Mouse (Mus musculus): Measurements from ENCODE around the gene Lama5. TPM values are rescaled to one million over a fixed set of nuclear protein-coding genes. Genes with fewer than 3 reads are reported as not detected.

Lama5 gene
- total RNA-seq, 1 experiment = 291 TPM

DNA sequence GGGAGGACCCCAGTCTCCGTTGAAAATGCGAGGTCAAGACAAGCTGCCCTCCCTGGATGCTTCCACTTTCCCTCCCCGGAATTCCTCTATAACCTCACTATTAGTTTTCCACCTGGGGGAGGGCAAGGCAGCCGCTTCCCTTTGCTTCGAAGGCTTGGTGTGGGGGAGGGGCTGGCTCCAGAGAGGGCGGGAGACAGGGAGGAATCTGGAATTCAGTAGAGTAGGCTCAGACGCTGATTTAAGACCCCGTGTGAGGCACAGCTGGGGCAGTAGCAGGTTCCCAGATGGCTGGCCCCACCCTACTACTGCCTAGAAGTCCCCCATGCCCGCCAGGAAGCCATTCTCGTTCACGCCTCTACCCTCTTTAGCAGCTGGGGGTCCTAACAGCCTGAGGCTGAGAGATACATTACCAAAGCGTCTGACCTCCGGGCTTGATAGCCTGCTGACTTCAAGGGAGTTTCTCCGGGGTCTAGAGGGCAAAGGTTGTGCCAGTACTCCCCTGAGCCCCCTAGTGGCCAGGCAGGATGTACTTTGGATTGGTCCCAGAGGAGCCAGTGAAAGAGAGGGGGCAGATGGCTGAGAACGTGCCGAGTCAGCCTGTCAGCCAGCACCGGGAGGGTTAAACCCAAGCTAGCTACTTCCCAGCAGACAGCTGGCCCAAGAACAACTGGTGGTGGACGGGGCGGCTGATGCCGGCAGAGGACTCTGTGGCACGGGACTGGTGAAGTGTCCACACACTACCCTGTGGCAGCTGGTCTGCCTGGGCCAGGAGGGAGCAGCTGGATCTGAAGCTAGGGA, 1.8 kb upstream of the Lama5 start:
- DNase-seq (ENCODE audit: low read depth, low spot score) = peak; percentile 97
- Histone ChIP-seq H3K4me1 (ENCODE audit: control insufficient read depth in 2 of 2, insufficient read depth in 2 of 2, low read length in 2 of 2, poor library complexity in 1 of 2) (peaks cover 5 to 40% of the 10 kb centered on the region in 2 experiments; a peak in 3 of 4 replicates), H3K9me3 (ENCODE audit: control insufficient read depth, insufficient read depth, low read depth, low read length) (no peaks in the 10 kb centered on the region), H3K4me3 (ENCODE audit: insufficient read depth in 1 of 2, low read depth in 1 of 2, low read length in 2 of 2, poor library complexity in 1 of 2, severe bottlenecking in 1 of 2) (peak overlapping the region; percentile 13 to 26; a peak in 3 of 4 replicates), H3K27ac (ENCODE audit: insufficient read depth, low read depth, low read length, poor library complexity, severe bottlenecking) (peak overlapping the region; percentile 52), H3K36me3 (ENCODE audit: control insufficient read depth, insufficient read depth, low read length, poor library complexity, severe bottlenecking) (peaks cover 10% of the 10 kb centered on the region; the same call in 1 of the 2 replicates), H3K9ac (ENCODE audit: insufficient read depth, low read depth, low read length, poor library complexity, severe bottlenecking) (peak overlapping the region; percentile 53; the same call in 1 of the 2 replicates)
- TF ChIP-seq ZC3H11A (IDR thresholded peaks at IDR 0.05; ENCODE audit: borderline replicate concordance, low read depth, low read length) (peak; percentile 6; the same call in 1 of the 2 replicates), MAFK (IDR thresholded peaks at IDR 0.05; ENCODE audit: insufficient read depth, low read depth, low read length) (peak; percentile 83), CHD2 (IDR thresholded peaks at IDR 0.05; ENCODE audit: low read depth, low read length) (no peak; the same call in 1 of the 2 replicates), ZNF384 (IDR thresholded peaks at IDR 0.05; ENCODE audit: low read depth, low read length) (no peak), HCFC1 (IDR thresholded peaks at IDR 0.05; ENCODE audit: borderline replicate concordance, insufficient read depth, low read length) (peak; percentile 49; the same call in 1 of the 2 replicates)
- in situ Hi-C loops (cut with MboI; ENCODE audit: low sequenced_read_pairs in 2 of 2, unreplicated experiment in 2 of 2) = no loop called here

DNA sequence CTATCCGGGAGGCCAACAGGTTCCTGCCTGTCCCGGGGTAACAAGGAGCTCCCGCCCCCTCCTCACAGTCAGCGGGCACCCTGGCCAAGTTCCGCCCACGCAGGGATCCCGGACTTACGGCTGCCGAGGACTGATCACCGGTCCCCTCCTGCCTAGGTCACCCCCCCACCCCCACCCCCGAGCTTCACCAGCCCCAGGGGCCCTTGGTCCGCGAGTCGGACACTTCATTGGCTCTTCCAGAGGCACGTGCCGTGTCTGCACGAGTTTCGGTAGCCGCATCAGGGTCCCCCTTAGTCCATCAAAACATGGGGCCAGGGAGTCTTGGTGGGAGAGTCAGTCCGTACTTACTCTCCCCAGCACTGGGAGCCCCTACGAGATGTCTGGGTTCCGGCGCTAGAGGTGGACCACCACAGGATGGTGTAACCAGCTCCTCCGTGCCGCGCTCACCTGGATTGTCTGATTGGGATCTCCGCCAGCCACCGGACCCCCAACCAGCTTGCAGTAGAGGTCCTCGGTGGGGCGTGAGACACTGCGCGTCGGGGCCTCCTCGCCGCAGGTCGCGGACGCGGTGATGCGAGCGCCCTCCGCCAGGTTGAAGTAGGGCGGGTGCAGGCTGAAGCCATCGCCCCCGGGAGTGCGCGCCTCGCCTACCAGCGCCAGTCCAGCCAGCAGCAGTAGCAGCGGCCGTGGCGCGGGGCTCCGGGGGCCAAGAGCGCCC, 456 bp downstream of the Lama5 start:
- in situ Hi-C loops (cut with MboI; ENCODE audit: low sequenced_read_pairs in 2 of 2, unreplicated experiment in 2 of 2) = no loop called here
- Histone ChIP-seq H3K27ac (ENCODE audit: insufficient read depth, low read depth, low read length, poor library complexity, severe bottlenecking) (peak overlapping the region; percentile 69), H3K4me3 (ENCODE audit: insufficient read depth in 1 of 2, low read depth in 1 of 2, low read length in 2 of 2, poor library complexity in 1 of 2, severe bottlenecking in 1 of 2) (peak overlapping the region; percentile 82 to 88), H3K4me1 (ENCODE audit: control insufficient read depth in 2 of 2, insufficient read depth in 2 of 2, low read length in 2 of 2, poor library complexity in 1 of 2) (peaks cover 11 to 52% of the 10 kb centered on the region in 2 experiments; a peak in 3 of 4 replicates), H3K9me3 (ENCODE audit: control insufficient read depth, insufficient read depth, low read depth, low read length) (no peaks in the 10 kb centered on the region), H3K36me3 (ENCODE audit: control insufficient read depth, insufficient read depth, low read length, poor library complexity, severe bottlenecking) (peaks cover 23% of the 10 kb centered on the region; the same call in 1 of the 2 replicates), H3K9ac (ENCODE audit: insufficient read depth, low read depth, low read length, poor library complexity, severe bottlenecking) (peak overlapping the region; percentile 89)
- no peak for DNase-seq (ENCODE audit: low read depth, low spot score)
- TF ChIP-seq MAFK (IDR thresholded peaks at IDR 0.05; ENCODE audit: insufficient read depth, low read depth, low read length) = no peak
- TF ChIP-seq ZC3H11A (IDR thresholded peaks at IDR 0.05; ENCODE audit: borderline replicate concordance, low read depth, low read length) = no peak
- no peak for TF ChIP-seq ZNF384 (IDR thresholded peaks at IDR 0.05; ENCODE audit: low read depth, low read length)
- TF ChIP-seq CHD2 (IDR thresholded peaks at IDR 0.05; ENCODE audit: low read depth, low read length) = no peak
- no peak for TF ChIP-seq HCFC1 (IDR thresholded peaks at IDR 0.05; ENCODE audit: borderline replicate concordance, insufficient read depth, low read length)

DNA sequence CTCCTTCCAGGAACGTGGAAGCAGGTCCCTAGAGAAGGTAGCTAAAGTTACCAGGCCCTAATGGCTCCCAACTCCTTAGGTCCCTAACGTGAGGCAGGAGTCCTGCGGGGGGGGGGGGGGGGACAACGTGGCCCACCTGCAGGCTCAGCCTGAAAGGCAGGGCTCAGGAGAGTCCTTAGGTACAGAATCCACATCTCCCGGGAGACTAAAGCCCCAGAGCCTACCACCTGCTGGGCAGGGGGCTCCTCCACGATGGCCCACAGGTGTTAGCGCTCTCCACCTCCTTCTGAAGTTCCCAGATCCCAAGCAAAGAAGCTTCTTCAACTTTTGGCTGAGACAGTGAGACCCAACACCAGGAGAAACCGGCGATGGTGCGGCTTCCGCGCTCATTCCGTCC, 1.0 kb downstream of the Lama5 start:
- peaks cover 11 to 56% of the 10 kb centered on the region in 2 experiments; a peak in 3 of 4 replicates for H3K4me1 ChIP-seq (ENCODE audit: control insufficient read depth in 2 of 2, insufficient read depth in 2 of 2, low read length in 2 of 2, poor library complexity in 1 of 2)
- H3K27ac ChIP-seq (ENCODE audit: insufficient read depth, low read depth, low read length, poor library complexity, severe bottlenecking) = peak overlapping the region; percentile 69
- peak overlapping the region; percentile 82 to 88 for H3K4me3 ChIP-seq (ENCODE audit: insufficient read depth in 1 of 2, low read depth in 1 of 2, low read length in 2 of 2, poor library complexity in 1 of 2, severe bottlenecking in 1 of 2)
- in situ Hi-C loops (cut with MboI; ENCODE audit: low sequenced_read_pairs in 2 of 2, unreplicated experiment in 2 of 2) = no loop called here
- H3K9me3 ChIP-seq (ENCODE audit: control insufficient read depth, insufficient read depth, low read depth, low read length) = no peaks in the 10 kb centered on the region
- H3K9ac ChIP-seq (ENCODE audit: insufficient read depth, low read depth, low read length, poor library complexity, severe bottlenecking) = peak overlapping the region; percentile 89
- TF ChIP-seq ZNF384 (IDR thresholded peaks at IDR 0.05; ENCODE audit: low read depth, low read length) (no peak), ZC3H11A (IDR thresholded peaks at IDR 0.05; ENCODE audit: borderline replicate concordance, low read depth, low read length) (no peak), MAFK (IDR thresholded peaks at IDR 0.05; ENCODE audit: insufficient read depth, low read depth, low read length) (no peak), CHD2 (IDR thresholded peaks at IDR 0.05; ENCODE audit: low read depth, low read length) (no peak), HCFC1 (IDR thresholded peaks at IDR 0.05; ENCODE audit: borderline replicate concordance, insufficient read depth, low read length) (no peak)
- DNase-seq (ENCODE audit: low read depth, low spot score) = no peak
- peaks cover 29% of the 10 kb centered on the region; the same call in 1 of the 2 replicates for H3K36me3 ChIP-seq (ENCODE audit: control insufficient read depth, insufficient read depth, low read length, poor library complexity, severe bottlenecking)

DNA sequence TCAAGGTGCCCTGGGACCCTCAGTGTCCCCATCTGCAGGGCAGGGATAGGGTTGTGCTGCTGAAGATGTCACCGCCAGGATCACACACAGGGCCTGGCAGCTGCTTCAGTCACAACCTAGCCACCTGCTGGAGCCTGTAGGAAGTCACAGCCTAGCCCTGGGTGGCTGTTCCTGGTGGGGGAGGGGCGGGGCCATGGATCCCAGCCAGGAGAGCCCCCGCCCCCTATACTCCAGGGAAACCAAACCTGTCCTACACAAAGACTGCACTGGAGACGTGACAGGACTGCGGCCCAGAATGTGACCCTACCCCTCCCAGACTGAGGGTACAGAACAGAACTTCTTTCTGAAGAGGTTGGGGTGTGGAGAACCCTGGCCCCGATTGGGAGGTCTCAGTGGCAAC, 3.4 kb downstream of the Lama5 start:
- peaks cover 9 to 60% of the 10 kb centered on the region in 2 experiments; a peak in 3 of 4 replicates for H3K4me1 ChIP-seq (ENCODE audit: control insufficient read depth in 2 of 2, insufficient read depth in 2 of 2, low read length in 2 of 2, poor library complexity in 1 of 2)
- H3K27ac ChIP-seq (ENCODE audit: insufficient read depth, low read depth, low read length, poor library complexity, severe bottlenecking) = peak overlapping the region; percentile 39
- TF ChIP-seq ZC3H11A (IDR thresholded peaks at IDR 0.05; ENCODE audit: borderline replicate concordance, low read depth, low read length) = no peak
- TF ChIP-seq CHD2 (IDR thresholded peaks at IDR 0.05; ENCODE audit: low read depth, low read length) = no peak
- TF ChIP-seq ZNF384 (IDR thresholded peaks at IDR 0.05; ENCODE audit: low read depth, low read length) = no peak
- no peak for TF ChIP-seq MAFK (IDR thresholded peaks at IDR 0.05; ENCODE audit: insufficient read depth, low read depth, low read length)
- no peak for TF ChIP-seq HCFC1 (IDR thresholded peaks at IDR 0.05; ENCODE audit: borderline replicate concordance, insufficient read depth, low read length)
- in situ Hi-C loops (cut with MboI; ENCODE audit: low sequenced_read_pairs in 2 of 2, unreplicated experiment in 2 of 2) = no loop called here
- peak; percentile 79 for DNase-seq (ENCODE audit: low read depth, low spot score)
- peak overlapping the region in 1 of 2 experiments; percentile 15; a peak in 1 of 4 replicates for H3K4me3 ChIP-seq (ENCODE audit: insufficient read depth in 1 of 2, low read depth in 1 of 2, low read length in 2 of 2, poor library complexity in 1 of 2, severe bottlenecking in 1 of 2)
- H3K9ac ChIP-seq (ENCODE audit: insufficient read depth, low read depth, low read length, poor library complexity, severe bottlenecking) = peak overlapping the region; percentile 28; the same call in 1 of the 2 replicates
- H3K36me3 ChIP-seq (ENCODE audit: control insufficient read depth, insufficient read depth, low read length, poor library complexity, severe bottlenecking) = peaks cover 48% of the 10 kb centered on the region; the same call in 1 of the 2 replicates
- H3K9me3 ChIP-seq (ENCODE audit: control insufficient read depth, insufficient read depth, low read depth, low read length) = no peaks in the 10 kb centered on the region
